23 mouse cellular contexts compared by ENCODE assay signal in genomic region chr4:82297562-82297961, GRCm38 (mm10).
A peak's percentile ranks its signal among the peaks of the same experiment; 100 is the strongest.
DNase-seq lines count a peak whose midpoint lies in the region; ATAC-seq and TF ChIP-seq lines count a peak whose summit lies in the region.
"Had no signal": no experiment of that assay in that cellular context is flagged by ENCODE, and none has a peak within 500 bp of the region (broad histone marks: within the 10 kb centered on the region; RNA-seq: fewer than 3 reads in every experiment).

No protein-coding gene starts in this region.

- 0 out of 2 replicates have a peak overlapping the region, but pooled peaks have one; percentile 11 for H3K27ac ChIP-seq in embryonic facial prominence, embryonic 15.5 days (replicated peaks)
- no peak overlapping the region for H3K27ac ChIP-seq in embryonic facial prominence, embryonic 10.5 days (replicated peaks)
- peak overlapping the region; percentile 40; the same call in 1 of the 2 replicates for H3K27ac ChIP-seq in forebrain, postnatal 0 days (ENCODE audit: low read depth, low read length)
- H3K27ac ChIP-seq in forebrain, embryonic 10.5 days: no peak overlapping the region
- H3K27ac ChIP-seq in hindbrain, postnatal 0 days: no peak overlapping the region
- H3K27ac ChIP-seq in hindbrain, embryonic 10.5 days: no peak overlapping the region
- H3K27ac ChIP-seq in midbrain, embryonic 11.5 days (ENCODE audit: low read depth, low read length): no peak overlapping the region
- no peak overlapping the region for H3K27ac ChIP-seq in midbrain, embryonic 10.5 days (replicated peaks)
- H3K27ac ChIP-seq: forebrain, embryonic 13.5 days; gastrocnemius, adult 2 months; hindbrain, embryonic 15.5 days; intestine, embryonic 15.5 days had no signal

- no peak for TF ChIP-seq CTCF in forebrain, postnatal 0 days (IDR thresholded peaks at IDR 0.05; ENCODE audit: low read depth)
- no peak for TF ChIP-seq CTCF in hindbrain, postnatal 0 days (IDR thresholded peaks at IDR 0.05; ENCODE audit: low read depth)

- DNase-seq in embryonic facial prominence, embryonic 10.5 days (ENCODE audit: low spot score): no peak
- DNase-seq in forebrain, postnatal 0 days: no peak
- no peak for DNase-seq in forebrain, embryonic 10.5 days (ENCODE audit: extremely low spot score, low spot score)
- DNase-seq in hindbrain, postnatal 0 days (ENCODE audit: low spot score): no peak
- DNase-seq in hindbrain, embryonic 10.5 days (ENCODE audit: low spot score): no peak
- peak; percentile 44 for DNase-seq in midbrain, embryonic 11.5 days (ENCODE audit: low spot score, missing footprints)
- no peak for DNase-seq in midbrain, embryonic 10.5 days (ENCODE audit: low spot score)
- DNase-seq: adrenal gland, adult 8-10 months; adrenal gland, postnatal 25 days; cerebellum, adult 18-20 months; cerebellum, adult 9-10 months; cerebellum, postnatal 14 days; embryo, embryonic 11 days; gastrocnemius, adult 2 months; gastrocnemius, postnatal 14 days; kidney, adult 11 months; kidney, adult 8-10 months had no signal

- WGBS in embryonic facial prominence, embryonic 15.5 days: 64% methylated on average over 2 of the region's 2 CpGs
- 81% methylated on average over 2 of the region's 2 CpGs for WGBS in embryonic facial prominence, embryonic 10.5 days
- 60% methylated on average over 2 of the region's 2 CpGs for WGBS in forebrain, postnatal 0 days
- WGBS in forebrain, embryonic 10.5 days: 87% methylated on average over 2 of the region's 2 CpGs
- 73% methylated on average over 2 of the region's 2 CpGs for WGBS in hindbrain, postnatal 0 days
- 83% methylated on average over 2 of the region's 2 CpGs for WGBS in hindbrain, embryonic 10.5 days
- WGBS in midbrain, embryonic 11.5 days: 88% methylated on average over 2 of the region's 2 CpGs
- WGBS in midbrain, embryonic 10.5 days: 77% methylated on average over 2 of the region's 2 CpGs

- no peaks in the 10 kb centered on the region for H3K9me3 ChIP-seq in embryonic facial prominence, embryonic 15.5 days (replicated peaks)
- no peaks in the 10 kb centered on the region for H3K9me3 ChIP-seq in embryonic facial prominence, embryonic 10.5 days
- H3K9me3 ChIP-seq in forebrain, postnatal 0 days (ENCODE audit: low read length): no peaks in the 10 kb centered on the region
- no peaks in the 10 kb centered on the region for H3K9me3 ChIP-seq in forebrain, embryonic 10.5 days
- no peaks in the 10 kb centered on the region for H3K9me3 ChIP-seq in hindbrain, postnatal 0 days (ENCODE audit: low read length)
- no peaks in the 10 kb centered on the region for H3K9me3 ChIP-seq in hindbrain, embryonic 10.5 days
- H3K9me3 ChIP-seq in midbrain, embryonic 11.5 days (ENCODE audit: control insufficient read depth, low read length): no peaks in the 10 kb centered on the region
- H3K9me3 ChIP-seq in midbrain, embryonic 10.5 days (replicated peaks): no peaks in the 10 kb centered on the region
- H3K9me3 ChIP-seq: forebrain, embryonic 13.5 days; hindbrain, embryonic 15.5 days; intestine, embryonic 15.5 days had no signal

- no peak overlapping the region for H3K9ac ChIP-seq in embryonic facial prominence, embryonic 15.5 days
- no peak overlapping the region for H3K9ac ChIP-seq in forebrain, postnatal 0 days
- no peak overlapping the region for H3K9ac ChIP-seq in hindbrain, postnatal 0 days (replicated peaks; ENCODE audit: low read length)
- H3K9ac ChIP-seq in midbrain, embryonic 11.5 days (ENCODE audit: low read length): no peak overlapping the region
- H3K9ac ChIP-seq: forebrain, embryonic 13.5 days; hindbrain, embryonic 15.5 days; intestine, embryonic 15.5 days had no signal

- H3K4me3 ChIP-seq in embryonic facial prominence, embryonic 15.5 days (replicated peaks): no peak overlapping the region
- H3K4me3 ChIP-seq in embryonic facial prominence, embryonic 10.5 days: no peak overlapping the region
- no peak overlapping the region for H3K4me3 ChIP-seq in forebrain, postnatal 0 days (ENCODE audit: low read depth, low read length)
- no peak overlapping the region for H3K4me3 ChIP-seq in forebrain, embryonic 10.5 days
- no peak overlapping the region for H3K4me3 ChIP-seq in hindbrain, postnatal 0 days (ENCODE audit: low read length)
- H3K4me3 ChIP-seq in hindbrain, embryonic 10.5 days: no peak overlapping the region
- no peak overlapping the region for H3K4me3 ChIP-seq in midbrain, embryonic 11.5 days (ENCODE audit: low read depth, low read length)
- H3K4me3 ChIP-seq in midbrain, embryonic 10.5 days: no peak overlapping the region
- H3K4me3 ChIP-seq: forebrain, embryonic 13.5 days; gastrocnemius, adult 2 months; hindbrain, embryonic 15.5 days; intestine, embryonic 15.5 days had no signal

- no peak for ATAC-seq in embryonic facial prominence, embryonic 15.5 days (ENCODE audit: insufficient number of reproducible peaks, low FRiP score, low TSS enrichment, low read depth)
- peak; percentile 47; the same call in 1 of the 2 replicates for ATAC-seq in forebrain, postnatal 0 days
- ATAC-seq in hindbrain, postnatal 0 days: 0 out of 2 replicates have a peak, but pooled peaks have one; percentile 51
- no peak for ATAC-seq in midbrain, embryonic 11.5 days (ENCODE audit: low FRiP score)
- ATAC-seq: activated CD4-positive, CD25-positive, alpha-beta regulatory T cell, adult 4 months; forebrain, embryonic 13.5 days; intestine, embryonic 15.5 days had no signal

- no peaks in the 10 kb centered on the region for H3K27me3 ChIP-seq in embryonic facial prominence, embryonic 15.5 days
- H3K27me3 ChIP-seq in embryonic facial prominence, embryonic 10.5 days (replicated peaks; ENCODE audit: low read depth, poor library complexity, severe bottlenecking): no peaks in the 10 kb centered on the region
- H3K27me3 ChIP-seq in forebrain, postnatal 0 days (ENCODE audit: insufficient read depth, low read length): no peaks in the 10 kb centered on the region
- no peaks in the 10 kb centered on the region for H3K27me3 ChIP-seq in forebrain, embryonic 10.5 days (ENCODE audit: poor library complexity, severe bottlenecking)
- H3K27me3 ChIP-seq in hindbrain, postnatal 0 days (ENCODE audit: insufficient read depth, low read length): no peaks in the 10 kb centered on the region
- H3K27me3 ChIP-seq in hindbrain, embryonic 10.5 days (ENCODE audit: insufficient read depth, poor library complexity, severe bottlenecking): peaks cover 42% of the 10 kb centered on the region
- H3K27me3 ChIP-seq in midbrain, embryonic 11.5 days (ENCODE audit: control insufficient read depth, insufficient read depth, low read length): no peaks in the 10 kb centered on the region
- H3K27me3 ChIP-seq in midbrain, embryonic 10.5 days (ENCODE audit: low read depth, poor library complexity, severe bottlenecking): peaks cover 13% of the 10 kb centered on the region; the same call in 1 of the 2 replicates
- H3K27me3 ChIP-seq: forebrain, embryonic 13.5 days; hindbrain, embryonic 15.5 days; intestine, embryonic 15.5 days had no signal

- 0 out of 2 replicates have a peak, but pooled peaks cover 3% of the 10 kb centered on the region for H3K4me1 ChIP-seq in embryonic facial prominence, embryonic 15.5 days
- peaks cover 32% of the 10 kb centered on the region for H3K4me1 ChIP-seq in embryonic facial prominence, embryonic 10.5 days
- no peaks in the 10 kb centered on the region for H3K4me1 ChIP-seq in forebrain, postnatal 0 days (ENCODE audit: insufficient read depth)
- H3K4me1 ChIP-seq in forebrain, embryonic 10.5 days: peaks cover 34% of the 10 kb centered on the region
- H3K4me1 ChIP-seq in hindbrain, postnatal 0 days (ENCODE audit: insufficient read depth, low read length): no peaks in the 10 kb centered on the region
- peaks cover 17% of the 10 kb centered on the region for H3K4me1 ChIP-seq in hindbrain, embryonic 10.5 days (replicated peaks)
- H3K4me1 ChIP-seq in midbrain, embryonic 11.5 days (ENCODE audit: control insufficient read depth, insufficient read depth, low read length): peaks cover 8% of the 10 kb centered on the region; the same call in 1 of the 2 replicates
- H3K4me1 ChIP-seq in midbrain, embryonic 10.5 days: peaks cover 20% of the 10 kb centered on the region
- H3K4me1 ChIP-seq: intestine, embryonic 15.5 days had no signal

- 0 out of 2 replicates have a peak, but pooled peaks cover 4% of the 10 kb centered on the region for H3K36me3 ChIP-seq in embryonic facial prominence, embryonic 15.5 days
- peaks cover 4% of the 10 kb centered on the region; the same call in 1 of the 2 replicates for H3K36me3 ChIP-seq in embryonic facial prominence, embryonic 10.5 days (replicated peaks)
- H3K36me3 ChIP-seq in forebrain, postnatal 0 days (ENCODE audit: insufficient read depth): peaks cover 8% of the 10 kb centered on the region
- peaks cover 3% of the 10 kb centered on the region; the same call in 1 of the 2 replicates for H3K36me3 ChIP-seq in forebrain, embryonic 10.5 days (replicated peaks)
- no peaks in the 10 kb centered on the region for H3K36me3 ChIP-seq in hindbrain, postnatal 0 days (ENCODE audit: insufficient read depth, low read length)
- H3K36me3 ChIP-seq in hindbrain, embryonic 10.5 days: no peaks in the 10 kb centered on the region
- H3K36me3 ChIP-seq in midbrain, embryonic 11.5 days (ENCODE audit: control insufficient read depth, insufficient read depth, low read length): no peaks in the 10 kb centered on the region
- no peaks in the 10 kb centered on the region for H3K36me3 ChIP-seq in midbrain, embryonic 10.5 days
- H3K36me3 ChIP-seq: hindbrain, embryonic 15.5 days had no signal

- no peak overlapping the region for H3K4me2 ChIP-seq in embryonic facial prominence, embryonic 15.5 days (replicated peaks)
- H3K4me2 ChIP-seq in forebrain, postnatal 0 days (ENCODE audit: low read depth): no peak overlapping the region
- H3K4me2 ChIP-seq in hindbrain, postnatal 0 days (ENCODE audit: low read depth, low read length): no peak overlapping the region
- H3K4me2 ChIP-seq in midbrain, embryonic 11.5 days: no peak overlapping the region
- H3K4me2 ChIP-seq: forebrain, embryonic 13.5 days; heart, embryonic 11.5 days; hindbrain, embryonic 15.5 days; intestine, embryonic 15.5 days had no signal

Comparison
In these comparisons a context has a peak if more than half of its experiments do, and no peak if none do; other contexts are left out.
1. H3K27ac ChIP-seq: peak in embryonic facial prominence, embryonic 15.5 days (single experiment) and forebrain, postnatal 0 days (single experiment); none in embryonic facial prominence, embryonic 10.5 days (single experiment), forebrain, embryonic 10.5 days (single experiment), hindbrain, postnatal 0 days (single experiment), hindbrain, embryonic 10.5 days (single experiment), midbrain, embryonic 11.5 days (single experiment) and midbrain, embryonic 10.5 days (single experiment).
2. ATAC-seq: peak in forebrain, postnatal 0 days (single experiment) and hindbrain, postnatal 0 days (single experiment); none in embryonic facial prominence, embryonic 15.5 days (single experiment) and midbrain, embryonic 11.5 days (single experiment).